Mouse (Mus musculus) small intestine, adult 2 months (tissue): ENCODE results near the gene Setdb2.

ENCODE experiments used
- CTCF ChIP-seq: fragments of 200-500 bp; IDR thresholded peaks from 2 replicates; pipeline ENCODE4 v1.5.1; 2012; ENCODE audit warnings: low read depth, mild to moderate bottlenecking, control low read depth, inconsistent platforms, low read length, moderate library complexity, mixed read lengths; ENCODE audit not compliant: insufficient replicate concordance, insufficient read length; ENCODE audit errors: extremely low read depth
- POLR2A ChIP-seq: fragments of 200-500 bp; IDR thresholded peaks from 2 replicates; pipeline ENCODE4 v1.6.1; 2012; ENCODE audit warnings: low read depth, mild to moderate bottlenecking, control low read depth, inconsistent platforms, low read length, moderate library complexity

GRCm38 (mm10) chr14:59433902-59434301 lies 6.8 kb downstream of the Setdb2 start:
- no peak for TF ChIP-seq CTCF
- TF ChIP-seq POLR2A: no peak
